Mouse (Mus musculus) hematopoietic stem cell, adult 5-6 weeks (primary cell): Measurements from ENCODE around the gene Chka. TPM values are rescaled to one million over a fixed set of nuclear protein-coding genes. Genes with fewer than 3 reads are reported as not detected.
A peak's percentile ranks its signal among the peaks of the same experiment; 100 is the strongest.

Experiments
- ATAC-seq, 2 experiments: fragments of 125-278 bp in 1 of 2; replicated peaks in 1 of 2; 2 replicates each; pipeline ENCODE4 v1.8.0; 2016 to 2017; ENCODE audit warnings: inconsistent platforms in 2 of 2, mild to moderate bottlenecking in 2 of 2, moderate number of reproducible peaks in 2 of 2, low read depth in 1 of 2, moderate TSS enrichment in 1 of 2; ENCODE audit not compliant: low FRiP score in 2 of 2, poor library complexity in 2 of 2, severe bottlenecking in 2 of 2, insufficient read depth in 1 of 2, low TSS enrichment in 1 of 2
- total RNA-seq: library from RNA; stranded (forward); fragments of 172-1452, 232-1000 nt; gene quantifications from 2 replicates; pipeline ENCODE4 v1.2.3, GENCODE M21; 2017

Gene Chka
- total RNA-seq, 1 experiment from 2014 or later = 61.2 TPM

GRCm38 (mm10) chr19:3925859-3926258 lies 74.3 kb downstream of the Chka start:
- ATAC-seq = no peak

GRCm38 (mm10) chr19:3926279-3926678 lies 74.7 kb downstream of the Chka start:
- ATAC-seq = no peak

- no peak for ATAC-seq
Observed at GRCm38 (mm10) chr19:3926685-3927084, 75.1 kb downstream of the Chka start.

GRCm38 (mm10) chr19:3927989-3928388 lies 76.4 kb downstream of the Chka start:
- no peak for ATAC-seq

DNA sequence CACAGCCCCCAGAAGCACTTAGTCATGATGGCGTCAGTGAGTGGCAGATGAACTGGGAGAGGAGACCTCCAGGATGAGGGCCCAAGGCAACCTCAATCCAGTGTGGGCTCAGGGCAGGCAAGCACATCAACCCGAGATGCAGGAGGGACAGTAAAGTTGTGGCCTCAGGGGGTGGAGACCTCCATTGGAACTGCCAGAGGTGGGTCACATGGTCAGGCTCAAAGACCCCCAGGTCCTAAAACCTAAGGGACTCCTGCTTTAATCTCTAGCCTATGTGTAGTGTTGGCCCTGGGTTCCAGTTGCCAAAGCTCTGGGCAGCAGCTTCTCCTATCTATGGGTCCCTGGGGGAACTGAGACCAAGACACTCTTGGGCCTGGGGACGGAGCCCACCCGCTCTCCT lies 77.2 kb downstream of the Chka start:
- no peak for ATAC-seq

DNA sequence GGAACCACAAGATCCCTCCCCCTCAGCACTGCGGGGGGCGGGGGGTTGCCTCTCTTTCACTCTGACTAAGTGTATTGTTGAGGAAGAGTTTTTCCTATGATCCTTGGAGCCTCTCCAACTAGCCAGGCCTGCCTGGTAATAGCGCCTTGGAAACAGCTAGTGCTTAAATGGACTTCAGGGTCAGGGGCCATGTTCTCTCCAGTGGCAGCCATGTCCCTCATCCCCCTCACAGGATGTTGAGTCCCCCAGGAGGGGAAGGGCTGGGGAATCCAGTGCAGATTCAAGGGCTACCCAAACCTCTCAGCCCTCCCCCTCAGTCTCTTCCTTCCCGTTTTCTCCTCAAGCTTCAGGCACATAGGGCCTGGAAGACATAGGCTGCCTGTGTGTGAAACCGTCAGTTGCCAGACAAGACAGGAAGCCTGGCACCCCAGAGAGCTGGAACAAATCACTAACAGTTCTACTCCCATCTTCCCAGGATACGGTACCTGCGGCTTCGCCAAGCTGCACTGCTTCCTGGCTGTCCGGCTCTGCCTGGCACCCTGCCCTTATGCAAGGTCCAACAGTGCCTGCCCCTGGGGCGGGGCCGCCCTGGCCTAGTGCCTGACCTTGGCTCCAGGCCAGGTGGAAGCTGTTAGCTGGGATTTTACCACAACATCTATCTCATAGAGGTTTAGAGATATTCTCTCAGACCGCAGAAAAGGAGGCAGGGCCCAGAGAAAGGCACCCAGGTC lies 77.8 kb downstream of the Chka start, which contains the start of gene Aldh3b1:
Aldh3b1 (minus strand) TSS at position 598 of the 731 bp plus-strand sequence.
- ATAC-seq = peak; percentile 77 to 81

DNA sequence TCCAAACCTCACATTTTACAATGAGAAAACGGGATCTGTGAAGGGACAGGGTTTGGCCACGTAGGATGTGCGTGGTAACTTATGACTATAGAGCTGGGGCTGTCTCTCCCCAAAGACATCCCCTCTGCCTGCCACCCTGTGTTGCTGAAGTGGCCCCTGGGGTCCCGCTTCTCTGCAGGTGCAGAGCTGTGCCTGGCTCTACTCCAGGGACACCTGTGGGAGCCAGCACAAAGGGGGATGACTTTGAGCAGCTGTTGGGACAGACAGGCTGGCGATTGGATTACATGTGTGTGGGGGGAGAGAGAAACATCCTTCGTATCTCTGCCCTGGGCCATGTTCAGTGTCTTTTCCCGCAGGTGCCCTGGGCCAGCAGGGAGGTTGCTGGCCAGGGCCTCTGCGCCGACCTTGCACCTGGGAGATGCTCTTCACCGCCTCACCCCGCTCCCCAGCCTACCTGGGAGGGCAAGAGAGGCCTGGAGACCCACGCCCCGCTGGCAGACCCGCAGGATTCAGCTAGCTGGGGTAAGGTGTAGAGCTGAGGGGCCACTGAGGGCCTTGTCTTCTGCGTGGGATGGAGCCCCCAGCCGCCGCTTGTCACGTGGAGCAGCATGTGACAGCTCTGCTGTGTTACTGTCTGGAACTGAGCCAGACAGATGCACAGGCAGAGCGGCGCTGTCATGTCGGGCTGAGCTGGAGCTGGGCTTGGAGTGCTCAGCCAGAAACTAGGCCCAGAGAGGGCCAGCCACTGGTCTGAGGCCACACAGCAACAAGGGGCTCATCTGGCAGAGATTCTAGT lies 78.9 kb downstream of the Chka start:
- no peak for ATAC-seq

DNA sequence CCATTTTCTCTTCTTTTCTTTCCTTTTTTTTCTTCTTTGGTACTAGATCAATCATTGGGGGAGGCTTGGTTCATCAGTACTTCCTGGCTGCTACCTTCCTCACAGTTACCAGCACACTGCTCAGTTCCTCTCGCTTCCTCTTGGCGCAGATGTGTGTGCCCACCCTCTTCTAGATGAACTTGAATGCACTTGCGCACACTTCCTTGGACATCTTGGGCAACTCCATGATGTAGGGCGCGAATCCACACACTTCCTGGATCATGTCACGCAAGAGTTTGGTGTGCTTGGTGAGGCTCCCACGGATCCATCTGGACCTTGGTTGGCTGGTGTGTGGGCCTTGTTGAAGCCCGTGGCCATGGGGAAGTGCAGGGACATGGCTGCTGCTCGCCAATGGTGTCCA lies 80.1 kb downstream of the Chka start:
- ATAC-seq = peak in 1 of 2 experiments; percentile 8; a peak in 1 of 4 replicates

DNA sequence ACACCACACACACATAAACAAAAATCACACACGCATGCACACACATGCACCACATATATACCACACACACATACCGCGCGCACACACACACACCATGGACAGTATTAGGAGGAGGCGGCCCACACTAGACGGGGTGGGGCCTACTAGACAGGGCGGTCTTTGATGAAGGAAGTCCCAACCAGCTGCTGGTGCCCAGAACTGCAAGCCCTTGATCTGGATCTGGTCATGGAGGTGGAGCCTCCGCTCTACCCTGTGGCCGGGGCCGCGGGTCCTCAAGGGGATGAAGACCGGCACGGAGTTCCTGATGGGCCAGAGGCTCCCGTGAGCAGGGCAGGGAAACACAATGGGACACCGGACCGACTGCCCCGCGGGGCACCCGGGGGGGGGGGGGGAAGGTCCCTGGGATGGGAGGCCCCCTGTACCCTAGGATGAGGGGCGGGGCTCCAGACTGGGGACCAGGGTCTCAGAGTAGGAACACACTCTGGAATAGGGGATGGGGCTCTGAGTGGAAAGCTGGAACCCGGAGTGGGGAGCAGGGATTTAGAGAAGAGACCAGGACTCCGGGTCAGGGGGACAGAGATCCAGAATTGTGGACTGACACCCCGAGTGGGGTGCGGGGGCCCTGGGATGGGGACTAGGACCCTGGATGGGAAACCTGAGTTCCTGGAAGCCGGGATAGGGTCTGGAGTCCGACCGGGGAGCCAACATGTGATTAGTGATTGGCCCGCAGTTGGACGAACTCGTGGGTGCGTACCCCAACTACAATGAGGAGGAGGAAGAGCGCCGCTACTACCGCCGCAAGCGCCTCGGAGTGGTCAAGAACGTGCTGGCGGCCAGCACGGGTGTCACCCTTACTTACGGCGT lies 83.7 kb downstream of the Chka start, which contains the start of gene Unc93b1:
Unc93b1 (plus strand) TSS at position 155 of the 864 bp plus-strand sequence.
- ATAC-seq = peak; percentile 89

- peak; percentile 66 to 68 for ATAC-seq
Observed at GRCm38 (mm10) chr19:3935896-3936850, 84.6 kb downstream of the Chka start.

DNA sequence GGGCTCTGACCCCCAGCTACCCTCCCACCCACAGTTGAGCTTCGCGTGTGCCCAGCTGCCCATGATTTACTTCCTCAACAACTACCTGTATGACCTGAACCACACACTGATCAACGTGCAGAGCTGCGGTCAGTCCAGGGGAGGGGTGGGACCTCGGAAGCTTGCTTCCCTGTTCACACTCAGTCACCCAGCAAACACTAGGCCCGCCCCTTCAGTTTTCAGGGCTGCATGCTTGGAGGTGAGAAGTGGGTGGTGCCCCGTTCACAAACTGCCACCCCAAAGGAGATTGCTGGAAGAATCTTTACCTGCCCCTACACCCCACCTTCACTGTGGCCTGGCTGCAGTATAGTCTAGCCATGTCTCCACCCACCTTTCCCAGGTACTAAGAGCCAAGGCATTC lies 90.7 kb downstream of the Chka start:
- no peak for ATAC-seq

GRCm38 (mm10) chr19:3942986-3943735 lies 91.6 kb downstream of the Chka start:
- ATAC-seq = peak; percentile 25 to 65; a peak in 2 of 4 replicates

Other genes starting within 250 kb of the Chka start
- 22.0 and 24.0 TPM in 2 replicates for gene Lrp5, start 165.2 kb upstream of the Chka start, total RNA-seq
- 4.6 and 6.1 TPM in 2 replicates for gene 1810055G02Rik, start 143.5 kb upstream of the Chka start, total RNA-seq
- 75.8 and 85.8 TPM in 2 replicates for gene Kmt5b, start 84.4 kb upstream of the Chka start, total RNA-seq
- gene Tcirg1, start 55.4 kb downstream of the Chka start, total RNA-seq = 110 and 122 TPM in 2 replicates
- 35.3 and 55.4 TPM in 2 replicates for gene Ndufs8, start 61.0 kb downstream of the Chka start, total RNA-seq
- gene Aldh3b1, start 78.0 kb downstream of the Chka start, total RNA-seq = 6.6 and 12.6 TPM in 2 replicates
- gene Unc93b1, start 83.4 kb downstream of the Chka start, total RNA-seq = 79.6 and 90.4 TPM in 2 replicates
- gene Aldh3b3, start 106.9 kb downstream of the Chka start, total RNA-seq = 0.31 TPM in 1 of 2 replicates, not detected in the other
- gene Aldh3b2, start 120.6 kb downstream of the Chka start, total RNA-seq = 0.56 TPM in 1 of 2 replicates, not detected in the other
- gene Acy3, start 134.8 kb downstream of the Chka start, total RNA-seq = 6.8 and 8.4 TPM in 2 replicates
- gene Tbx10, start 141.0 kb downstream of the Chka start, total RNA-seq = not detected in 2 replicates
- 4.5 and 13.5 TPM in 2 replicates for gene Nudt8, start 148.8 kb downstream of the Chka start, total RNA-seq
- gene Gm49405, start 148.9 kb downstream of the Chka start, total RNA-seq = 1.8 and 2.3 TPM in 2 replicates
- 1.5 and 1.9 TPM in 2 replicates for gene Doc2g, start 151.5 kb downstream of the Chka start, total RNA-seq
- gene Ndufv1, start 161.0 kb downstream of the Chka start, total RNA-seq = 142 and 166 TPM in 2 replicates
- 62.7 and 72.5 TPM in 2 replicates for gene Gstp1, start 186.2 kb downstream of the Chka start, total RNA-seq
- gene Gstp2, start 194.2 kb downstream of the Chka start, total RNA-seq = not detected in 2 replicates
- gene Gstp3, start 207.8 kb downstream of the Chka start, total RNA-seq = 1.4 and 13.2 TPM in 2 replicates
- not detected in 2 replicates for gene Cabp2, start 229.8 kb downstream of the Chka start, total RNA-seq
- gene Cdk2ap2, start 245.4 kb downstream of the Chka start, total RNA-seq = 13.3 and 18.8 TPM in 2 replicates
- gene Pitpnm1, start 248.2 kb downstream of the Chka start, total RNA-seq = 20.0 and 22.4 TPM in 2 replicates